ENCODE assay signal across 23 mouse cellular contexts in genomic region chr4:135377241-135377640, GRCm38 (mm10). TPM values are rescaled to one million over a fixed set of nuclear protein-coding genes. Genes with fewer than 3 reads are reported as not detected.
A peak's percentile ranks its signal among the peaks of the same experiment; 100 is the strongest.
DNase-seq lines count a peak whose midpoint lies in the region; TF ChIP-seq lines count a peak whose summit lies in the region.
"Had no signal": no experiment of that assay in that cellular context is flagged by ENCODE, and none has a peak within 500 bp of the region (broad histone marks: within the 10 kb centered on the region; RNA-seq: fewer than 3 reads in every experiment).

No protein-coding gene starts in this region.

- no peak overlapping the region for H3K4me3 ChIP-seq in kidney, adult 2 months (ENCODE audit: insufficient read depth, low read depth, low read length)
- H3K4me3 ChIP-seq: embryonic facial prominence, embryonic 13.5 days; embryonic facial prominence, embryonic 15.5 days; erythroblast, embryonic 14.5 days; forebrain, embryonic 10.5 days; forebrain, embryonic 12.5 days had no signal

- H3K4me1 ChIP-seq in kidney, adult 2 months (ENCODE audit: control insufficient read depth, insufficient read depth, low read length), result no peaks in the 10 kb centered on the region
- H3K4me1 ChIP-seq: embryonic facial prominence, embryonic 15.5 days; forebrain, embryonic 12.5 days had no signal

- WGBS in kidney, adult 2 months, result 71% methylated on average over 11 of the region's 11 CpGs

- no peak for TF ChIP-seq POLR2A in kidney, adult 2 months (IDR thresholded peaks at IDR 0.05; ENCODE audit: low read depth, low read length)

- TF ChIP-seq CTCF in kidney, adult 2 months (conservative IDR thresholded peaks at IDR 0.05; ENCODE audit: insufficient read depth, insufficient read length, low read depth, low read length), result no peak

- no peaks in the 10 kb centered on the region for H3K27me3 ChIP-seq in kidney, adult 2 months (replicated peaks; ENCODE audit: control insufficient read depth, insufficient read depth, low read length)
- H3K27me3 ChIP-seq: embryonic facial prominence, embryonic 13.5 days; embryonic facial prominence, embryonic 15.5 days; Patski had no signal

- H3K36me3 ChIP-seq in kidney, adult 2 months (ENCODE audit: control insufficient read depth, insufficient read depth, low read length), result no peaks in the 10 kb centered on the region
- H3K36me3 ChIP-seq: embryonic facial prominence, embryonic 13.5 days; embryonic facial prominence, embryonic 15.5 days; forebrain, embryonic 10.5 days; forebrain, embryonic 12.5 days; G1E had no signal

- no peak overlapping the region for H3K27ac ChIP-seq in kidney, adult 2 months (ENCODE audit: insufficient read depth, low read depth, low read length)
- H3K27ac ChIP-seq: embryonic facial prominence, embryonic 13.5 days; embryonic facial prominence, embryonic 15.5 days; forebrain, embryonic 10.5 days; forebrain, embryonic 12.5 days had no signal

- DNase-seq in adrenal gland, postnatal 10 days, result peak; percentile 56
- no peak for DNase-seq in adrenal gland, adult 2 months
- DNase-seq in kidney, adult 2 months, result peak; percentile 45
- no peak for DNase-seq in kidney, postnatal 25 days
- DNase-seq in adipocyte (ENCODE audit: low spot score), result peak; percentile 60
- DNase-seq: adrenal gland, adult 8-10 months; B cell, adult 2 months; cerebellum, adult 11 months; cerebellum, adult 18-20 months; cerebellum, adult 8-10 months; cerebellum, adult 9-11 months; cerebellum, postnatal 14 days; cerebellum, postnatal 36 days; embryo, embryonic 11 days had no signal

RNA-seq across cellular contexts. Expression of gene Ncmap, which starts 20.8 kb away (rescaled TPM):
- total RNA-seq in adrenal gland, postnatal 10 days (2021), result under 1 TPM; 0.63 to 0.73 TPM
- under 1 TPM in 1 of 2 experiments, not detected in 1; 0.28 TPM for total RNA-seq in adrenal gland, adult 2 months (2021)
- 0.15 and 3.2 TPM in 2 replicates for polyA plus RNA-seq in adrenal gland, adult 2 months (2012; rRNA removed)
- 0.75 and 0.88 TPM in 2 replicates for polyA plus RNA-seq in kidney, adult 2 months (2012; rRNA removed)
- total RNA-seq: CH12.LX; common myeloid progenitor, adult 5-6 weeks; G1E had no signal
- polyA plus RNA-seq: erythroblast, embryonic 14.5 days; G1E; Patski had no signal

RNA-seq across cellular contexts. Expression of gene Srrm1, which starts 24.1 kb away (rescaled TPM):
- total RNA-seq in adrenal gland, postnatal 10 days (2021), result 100 to 1,000 TPM; 104 to 137 TPM
- total RNA-seq in adrenal gland, adult 2 months (2021), result 100 to 1,000 TPM; 107 to 122 TPM
- polyA plus RNA-seq in adrenal gland, adult 2 months (2012; rRNA removed), result 19.4 and 23.2 TPM in 2 replicates
- polyA plus RNA-seq in kidney, adult 2 months (2012; rRNA removed), result 17.1 and 21.6 TPM in 2 replicates

RNA-seq across cellular contexts. Expression of gene Rcan3, which starts 56.4 kb away (rescaled TPM):
- 10 to 100 TPM; 18.0 to 23.0 TPM for total RNA-seq in adrenal gland, postnatal 10 days (2021)
- total RNA-seq in adrenal gland, adult 2 months (2021), result 10 to 100 TPM; 12.1 to 24.4 TPM
- polyA plus RNA-seq in adrenal gland, adult 2 months (2012; rRNA removed), result 13.1 and 15.7 TPM in 2 replicates
- 13.2 and 13.4 TPM in 2 replicates for polyA plus RNA-seq in kidney, adult 2 months (2012; rRNA removed)

Comparison
In these comparisons a context has a peak if more than half of its experiments do, and no peak if none do; other contexts are left out.
1. DNase-seq: peak in adrenal gland, postnatal 10 days (single experiment), kidney, adult 2 months (single experiment) and adipocyte (single experiment); none in adrenal gland, adult 2 months (single experiment) and kidney, postnatal 25 days (0 of 2).